Mouse (Mus musculus): ENCODE results near the gene Acer3.

GRCm38 (mm10) chr7:98176322-98177070 lies 144.5 kb downstream of the Acer3 start:
- TF ChIP-seq MYC (IDR thresholded peaks at IDR 0.05; ENCODE audit: low read depth, low read length), result no peak
- no peak for TF ChIP-seq CHD1 (IDR thresholded peaks at IDR 0.05; ENCODE audit: low read depth, low read length)
- TF ChIP-seq HCFC1 (IDR thresholded peaks at IDR 0.05; ENCODE audit: low read depth, low read length), result no peak
- no peak for TF ChIP-seq MAX (IDR thresholded peaks at IDR 0.05; ENCODE audit: low read length)
- TF ChIP-seq POLR2A (IDR thresholded peaks at IDR 0.05; ENCODE audit: control insufficient read depth in 1 of 2, insufficient read depth in 1 of 2, low read depth in 1 of 2, low read length in 2 of 2, poor library complexity in 1 of 2), result no peak
- TF ChIP-seq UBTF (IDR thresholded peaks at IDR 0.05; ENCODE audit: borderline replicate concordance, insufficient read depth, low read depth, low read length), result no peak

All from MEL (cell line).